Mouse (Mus musculus) erythroblast, embryonic 14.5 days (primary cell): ENCODE measurements around the gene Cadps.

ENCODE experiments used
- GATA1 ChIP-seq: IDR thresholded peaks from 2 replicates; pipeline ENCODE4 v1.6.1; 2012; ENCODE audit warnings: low read length, inconsistent platforms, mixed read lengths
- TAL1 ChIP-seq: IDR thresholded peaks from 3 replicates; pipeline ENCODE4 v1.6.1; 2012; ENCODE audit warnings: low read length, inconsistent platforms, mixed read lengths

GRCm38 (mm10) chr14:12405201-12405600, 417.7 kb downstream of the Cadps start:
- TF ChIP-seq TAL1 (no peak), GATA1 (no peak)
